Mouse (Mus musculus) ES-E14 (cell line): ENCODE results near the gene Gpr34. TPM values are rescaled to one million over a fixed set of nuclear protein-coding genes. Genes with fewer than 3 reads are reported as not detected.

Source experiments
- DNase-seq: peaks from one replicate; pipeline ENCODE4 v3.0.0-alpha.2; 2013; ENCODE audit warnings: low read depth, low spot score
- H3K27ac ChIP-seq: 2 replicates; pipeline ENCODE4 v1.5.1; 2012; ENCODE audit warnings: low read depth, mild to moderate bottlenecking, low read length, moderate library complexity, mixed read lengths; ENCODE audit not compliant: poor library complexity, insufficient read depth, severe bottlenecking
- H3K36me3 ChIP-seq: 2 replicates; pipeline ENCODE4 v1.6.1; 2012; ENCODE audit warnings: mild to moderate bottlenecking, low read length, moderate library complexity, mixed read lengths; ENCODE audit not compliant: control insufficient read depth, poor library complexity, insufficient read depth, severe bottlenecking
- H3K4me1 ChIP-seq, 2 experiments: fragments of 150-350 bp in 1 of 2; sonication (generic) in 1 of 2; 2 replicates each; pipeline ENCODE4 v1.6.1; 2012; ENCODE audit warnings: low read length in 2 of 2, mild to moderate bottlenecking in 1 of 2, mixed read lengths in 1 of 2; ENCODE audit not compliant: control insufficient read depth in 2 of 2, insufficient read depth in 2 of 2, poor library complexity in 1 of 2
- H3K4me3 ChIP-seq, 2 experiments: fragments of 150-350 bp in 1 of 2; sonication (generic) in 1 of 2; 2 replicates each; pipeline ENCODE4 v1.5.1; 2012; ENCODE audit warnings: low read length in 2 of 2, low read depth in 1 of 2, mild to moderate bottlenecking in 1 of 2, mixed read lengths in 1 of 2; ENCODE audit not compliant: insufficient read depth in 1 of 2, poor library complexity in 1 of 2, severe bottlenecking in 1 of 2
- H3K9ac ChIP-seq: 2 replicates; pipeline ENCODE4 v1.6.1; 2012; ENCODE audit warnings: low read depth, mild to moderate bottlenecking, low read length, mixed read lengths; ENCODE audit not compliant: poor library complexity, insufficient read depth, severe bottlenecking
- H3K9me3 ChIP-seq: fragments of 150-350 bp; sonication (generic); 2 replicates; pipeline ENCODE4 v1.6.1; 2012; ENCODE audit warnings: low read depth, mild to moderate bottlenecking, low read length; ENCODE audit not compliant: control insufficient read depth, insufficient read depth
- CHD2 ChIP-seq: IDR thresholded peaks from 2 replicates; pipeline ENCODE4 v1.6.1; 2014; ENCODE audit warnings: mild to moderate bottlenecking, low read depth, low read length, inconsistent platforms
- HCFC1 ChIP-seq: IDR thresholded peaks from 2 replicates; pipeline ENCODE4 v1.6.1; 2012; ENCODE audit warnings: low read length, inconsistent platforms, borderline replicate concordance; ENCODE audit not compliant: insufficient read depth
- MAFK ChIP-seq: IDR thresholded peaks from 2 replicates; pipeline ENCODE4 v1.6.1; 2014; ENCODE audit warnings: mild to moderate bottlenecking, low read depth, low read length, inconsistent platforms; ENCODE audit not compliant: insufficient read depth
- ZC3H11A ChIP-seq: IDR thresholded peaks from 2 replicates; pipeline ENCODE4 v1.6.1; 2012; ENCODE audit warnings: low read depth, mild to moderate bottlenecking, inconsistent platforms, low read length, borderline replicate concordance
- ZNF384 ChIP-seq: IDR thresholded peaks from 2 replicates; pipeline ENCODE4 v1.6.1; 2012; ENCODE audit warnings: low read depth, low read length, inconsistent platforms
- in situ Hi-C, 2 experiments: fragments of 600-800 bp; cut with MboI; formaldehyde crosslinking; loops; one replicate each; pipeline ENCODE4 v1.15.1; 2025; ENCODE audit warnings: low sequenced_read_pairs in 2 of 2, inconsistent platforms in 1 of 2; ENCODE audit not compliant: unreplicated experiment in 2 of 2
- total RNA-seq: library from RNA; depleted of rRNA; stranded (reverse); fragments of 300-350 nt; gene quantifications from 2 replicates; pipeline ENCODE4 v1.2.3, GENCODE M21; 2012; rRNA removed

The Gpr34 gene
- total RNA-seq, 1 experiment = not detected

GRCm38 (mm10) chrX:13670342-13670741 is 38.5 kb downstream of the Gpr34 start:
- no peaks in the 10 kb centered on the region for H3K9me3 ChIP-seq
- in situ Hi-C loops = loop anchor here (25.0 kb wide), 1 partner anchor 433 kb away; no protein-coding TSS in a partner anchor
- no peak for DNase-seq
- H3K4me1 ChIP-seq = no peaks in the 10 kb centered on the region
- H3K9ac ChIP-seq = no peak overlapping the region
- no peak overlapping the region for H3K4me3 ChIP-seq
- no peak overlapping the region for H3K27ac ChIP-seq
- TF ChIP-seq HCFC1 (no peak), MAFK (no peak), CHD2 (no peak), ZNF384 (no peak), ZC3H11A (no peak)
- H3K36me3 ChIP-seq = no peaks in the 10 kb centered on the region

DNA sequence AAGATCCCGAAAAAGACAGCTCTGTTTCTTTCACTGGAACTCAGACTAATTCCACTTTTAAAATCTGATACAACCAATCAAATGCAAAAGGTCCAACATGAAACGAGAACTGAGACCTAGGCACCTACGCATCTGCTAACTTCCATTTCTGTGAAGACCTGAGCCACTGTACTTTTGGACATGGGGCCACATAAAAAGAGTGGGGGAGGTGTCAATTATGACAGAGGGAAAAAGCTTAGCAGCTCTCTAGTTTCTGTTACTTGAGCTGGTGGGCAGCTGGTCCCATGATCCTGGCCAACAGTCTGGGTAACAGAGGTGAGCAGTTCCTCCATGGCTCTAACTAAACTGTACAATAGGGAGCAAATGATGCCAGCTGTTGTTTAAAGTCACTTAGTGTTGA is 41.1 kb downstream of the Gpr34 start:
- H3K27ac ChIP-seq = no peak overlapping the region
- H3K36me3 ChIP-seq = no peaks in the 10 kb centered on the region
- DNase-seq = no peak
- TF ChIP-seq HCFC1 = no peak
- TF ChIP-seq ZNF384 = no peak
- no peak for TF ChIP-seq MAFK
- TF ChIP-seq CHD2 = no peak
- no peak for TF ChIP-seq ZC3H11A
- no peak overlapping the region for H3K9ac ChIP-seq
- no peaks in the 10 kb centered on the region for H3K4me1 ChIP-seq
- in situ Hi-C loops = loop anchor here (25.0 kb wide), 1 partner anchor 436 kb away; no protein-coding TSS in a partner anchor
- no peak overlapping the region for H3K4me3 ChIP-seq
- no peaks in the 10 kb centered on the region for H3K9me3 ChIP-seq

DNA sequence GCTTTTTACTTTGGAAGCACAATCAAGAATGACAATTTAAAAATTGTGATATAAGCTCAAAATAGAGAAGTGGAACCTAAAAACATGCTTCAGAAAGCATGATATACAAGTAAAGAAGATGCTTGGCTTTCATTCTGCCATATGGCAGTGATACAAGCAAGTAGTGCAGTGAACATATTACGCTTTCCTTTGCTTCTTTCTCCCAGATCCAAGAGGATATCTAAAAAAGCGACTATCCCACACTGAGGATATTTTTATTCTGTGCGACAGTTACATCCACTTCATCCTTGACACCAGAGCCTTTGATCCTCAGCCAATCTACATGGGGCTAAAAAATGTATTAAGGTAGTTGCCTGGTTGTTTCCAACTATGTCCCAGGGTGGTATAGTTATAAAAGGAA is 49.9 kb downstream of the Gpr34 start:
- no peak for DNase-seq
- H3K4me1 ChIP-seq = no peaks in the 10 kb centered on the region
- H3K9me3 ChIP-seq = no peaks in the 10 kb centered on the region
- no peak overlapping the region for H3K9ac ChIP-seq
- H3K27ac ChIP-seq = no peak overlapping the region
- H3K36me3 ChIP-seq = no peaks in the 10 kb centered on the region
- H3K4me3 ChIP-seq = no peak overlapping the region
- TF ChIP-seq HCFC1 (no peak), ZC3H11A (no peak), CHD2 (no peak), ZNF384 (no peak), MAFK (no peak)
- in situ Hi-C loops = no loop called here

DNA sequence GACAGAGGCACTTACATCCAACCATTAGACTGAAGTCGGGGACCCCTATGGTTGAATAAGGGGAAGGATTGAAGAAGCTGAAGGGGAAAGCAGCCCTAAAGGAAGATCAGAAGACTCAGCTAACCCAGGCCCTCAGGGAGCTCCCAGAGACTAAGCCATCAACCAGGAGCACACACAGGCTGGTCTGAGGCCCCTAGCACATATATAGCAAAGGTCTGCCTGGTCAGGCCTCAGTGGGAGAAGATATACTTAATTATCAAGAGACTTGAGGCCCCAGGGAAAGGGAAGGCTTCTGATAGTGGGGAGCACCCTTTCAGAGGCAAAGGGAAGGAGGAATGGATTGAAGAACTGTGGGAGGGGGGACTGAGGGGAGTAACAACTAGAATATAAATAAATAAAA is 54.7 kb downstream of the Gpr34 start:
- no peak overlapping the region for H3K4me3 ChIP-seq
- H3K36me3 ChIP-seq = no peaks in the 10 kb centered on the region
- TF ChIP-seq CHD2 (no peak), ZC3H11A (no peak), HCFC1 (no peak), MAFK (no peak), ZNF384 (no peak)
- no peak overlapping the region for H3K9ac ChIP-seq
- H3K9me3 ChIP-seq = no peaks in the 10 kb centered on the region
- H3K27ac ChIP-seq = no peak overlapping the region
- DNase-seq = no peak
- H3K4me1 ChIP-seq = no peaks in the 10 kb centered on the region
- in situ Hi-C loops = no loop called here

DNA sequence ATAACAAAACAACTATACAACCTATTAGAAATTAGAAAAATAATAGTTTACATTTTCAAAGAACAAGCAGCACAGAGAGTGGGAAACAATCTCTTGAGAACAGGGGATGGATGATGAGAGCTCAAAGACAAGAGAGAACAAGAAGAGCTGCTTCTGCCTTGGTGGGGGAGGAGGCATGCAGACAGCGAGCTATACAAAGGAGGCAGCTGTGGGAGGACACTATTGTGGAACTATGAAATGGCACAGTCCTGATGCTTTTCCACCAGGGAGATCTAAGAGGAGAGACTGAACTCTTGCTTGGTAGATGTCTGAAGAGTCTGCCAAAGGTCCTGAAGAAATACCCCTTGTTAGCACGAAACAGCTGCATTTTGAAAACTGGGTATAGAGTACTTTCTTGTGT is 56.5 kb downstream of the Gpr34 start:
- in situ Hi-C loops = no loop called here
- H3K9ac ChIP-seq = no peak overlapping the region
- H3K4me1 ChIP-seq = no peaks in the 10 kb centered on the region
- H3K4me3 ChIP-seq = no peak overlapping the region
- TF ChIP-seq ZC3H11A = no peak
- no peak for TF ChIP-seq HCFC1
- no peak for TF ChIP-seq MAFK
- no peak for TF ChIP-seq ZNF384
- TF ChIP-seq CHD2 = no peak
- no peak overlapping the region for H3K27ac ChIP-seq
- no peaks in the 10 kb centered on the region for H3K9me3 ChIP-seq
- no peak for DNase-seq
- no peaks in the 10 kb centered on the region for H3K36me3 ChIP-seq

Other genes with a start within 250 kb of the Gpr34 start
- gene Nyx, start 166.0 kb upstream of the Gpr34 start, total RNA-seq = 0.31 and 0.37 TPM in 2 replicates
- not detected in 2 replicates for gene Gpr82, start 29.3 kb downstream of the Gpr34 start, total RNA-seq
- 18.8 and 20.1 TPM in 2 replicates for gene Cask, start 219.3 kb downstream of the Gpr34 start, total RNA-seq